Mouse (Mus musculus): ENCODE results near the gene Filip1l. TPM values are rescaled to one million over a fixed set of nuclear protein-coding genes. Genes with fewer than 3 reads are reported as not detected.

Gene Filip1l
- polyA plus RNA-seq, 1 experiment from 2014 or later: 29.0 TPM

GRCm38 (mm10) chr16:57563453-57563852 is 210.6 kb downstream of the Filip1l start:
- H3K36me3 ChIP-seq (ENCODE audit: insufficient read depth): peaks cover 5% of the 10 kb centered on the region; the same call in 1 of the 2 replicates
- no peak overlapping the region for H3K9ac ChIP-seq
- no peak overlapping the region; the same call in 1 of the 2 replicates for H3K27ac ChIP-seq (ENCODE audit: low read depth)
- TF ChIP-seq CTCF (IDR thresholded peaks at IDR 0.05; ENCODE audit: low read depth): no peak
- no peaks in the 10 kb centered on the region for H3K27me3 ChIP-seq (ENCODE audit: insufficient read depth, low read length)
- H3K4me3 ChIP-seq (ENCODE audit: low read depth, low read length): no peak overlapping the region
- no peaks in the 10 kb centered on the region for H3K4me1 ChIP-seq (ENCODE audit: insufficient read depth)
- ATAC-seq (ENCODE audit: insufficient read depth) (peak; percentile 91), DNase-seq (peak; percentile 73)
- 20% methylated on average over 3 of the region's 3 CpGs for WGBS
- no peak overlapping the region for H3K4me2 ChIP-seq
- H3K9me3 ChIP-seq (ENCODE audit: low read depth, low read length): no peaks in the 10 kb centered on the region

DNA sequence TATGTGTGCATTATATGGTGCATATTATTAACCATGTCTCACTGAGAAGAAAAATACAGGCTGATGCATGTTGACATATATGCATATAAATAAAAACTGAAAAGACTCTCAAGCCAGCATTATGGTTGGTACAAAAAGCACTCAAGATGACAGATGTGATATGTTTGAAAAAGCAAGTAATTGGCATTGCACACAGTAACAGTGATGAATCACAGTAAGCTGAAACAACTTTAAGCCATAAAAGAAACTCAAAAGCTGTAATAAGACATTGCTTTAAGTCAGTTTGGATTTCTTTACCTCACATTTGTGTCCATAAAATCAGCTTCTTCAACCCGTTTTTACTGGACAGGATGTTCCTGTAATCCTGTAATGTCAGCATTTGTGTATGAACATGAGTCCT is 211.9 kb downstream of the Filip1l start:
- no peaks in the 10 kb centered on the region for H3K4me1 ChIP-seq (ENCODE audit: insufficient read depth)
- no peak overlapping the region for H3K9ac ChIP-seq

DNA sequence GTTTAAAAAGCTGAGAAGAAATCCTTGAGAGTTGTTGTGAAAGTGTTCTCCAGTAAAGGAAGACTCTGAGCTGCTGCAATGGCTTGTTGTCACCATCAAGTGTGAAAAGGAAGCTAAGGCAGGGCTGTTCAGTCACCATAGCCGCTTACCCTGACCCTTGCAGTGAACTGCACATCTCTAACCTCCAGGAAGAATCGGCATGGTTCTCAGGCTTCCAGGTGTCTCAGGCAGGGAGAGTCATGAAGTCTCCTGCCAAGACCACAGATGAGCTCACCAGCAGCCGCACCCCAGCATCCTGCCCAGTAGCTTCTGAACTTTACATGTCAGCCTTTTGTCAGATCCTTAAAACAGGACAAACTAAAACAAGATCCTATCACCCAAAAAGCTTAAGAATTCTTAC is 213.3 kb downstream of the Filip1l start:
- H3K4me1 ChIP-seq (ENCODE audit: insufficient read depth): no peaks in the 10 kb centered on the region
- DNase-seq (no peak), ATAC-seq (ENCODE audit: insufficient read depth) (no peak)
- no peak overlapping the region for H3K4me3 ChIP-seq (ENCODE audit: low read depth, low read length)
- no peak overlapping the region for H3K27ac ChIP-seq (ENCODE audit: low read depth)
- TF ChIP-seq CTCF (IDR thresholded peaks at IDR 0.05; ENCODE audit: low read depth): no peak
- peaks cover 20% of the 10 kb centered on the region; the same call in 1 of the 2 replicates for H3K36me3 ChIP-seq (ENCODE audit: insufficient read depth)
- no peaks in the 10 kb centered on the region for H3K27me3 ChIP-seq (ENCODE audit: insufficient read depth, low read length)
- no peaks in the 10 kb centered on the region for H3K9me3 ChIP-seq (ENCODE audit: low read depth, low read length)
- H3K9ac ChIP-seq: no peak overlapping the region
- H3K4me2 ChIP-seq: no peak overlapping the region
- WGBS: 60% methylated on average over 3 of the region's 3 CpGs

More for the DNA sequence above, 211.9 kb downstream of the Filip1l start:
- Histone ChIP-seq H3K27ac (ENCODE audit: low read depth) (no peak overlapping the region), H3K4me3 (ENCODE audit: low read depth, low read length) (no peak overlapping the region), H3K36me3 (ENCODE audit: insufficient read depth) (peaks cover 7% of the 10 kb centered on the region; the same call in 1 of the 2 replicates), H3K27me3 (ENCODE audit: insufficient read depth, low read length) (no peaks in the 10 kb centered on the region), H3K9me3 (ENCODE audit: low read depth, low read length) (no peaks in the 10 kb centered on the region), H3K4me2 (no peak overlapping the region)
- WGBS: 60% methylated on average over 1 of the region's 1 CpGs
- no peak for ATAC-seq (ENCODE audit: insufficient read depth)
- no peak for TF ChIP-seq CTCF (IDR thresholded peaks at IDR 0.05; ENCODE audit: low read depth)
- no peak for DNase-seq

- H3K27ac ChIP-seq (ENCODE audit: low read depth): 0 out of 2 replicates have a peak overlapping the region, but pooled peaks have one; percentile 13
- WGBS: 46% methylated on average over 7 of the region's 7 CpGs
- no peak overlapping the region for H3K9ac ChIP-seq
- H3K4me1 ChIP-seq (ENCODE audit: insufficient read depth): no peaks in the 10 kb centered on the region
- H3K4me3 ChIP-seq (ENCODE audit: low read depth, low read length): no peak overlapping the region
- peaks cover 27% of the 10 kb centered on the region for H3K36me3 ChIP-seq (ENCODE audit: insufficient read depth)
- TF ChIP-seq CTCF (IDR thresholded peaks at IDR 0.05; ENCODE audit: low read depth): no peak
- DNase-seq (peak; percentile 51), ATAC-seq (ENCODE audit: insufficient read depth) (peak; percentile 86)
- H3K9me3 ChIP-seq (ENCODE audit: low read depth, low read length): no peaks in the 10 kb centered on the region
- no peak overlapping the region for H3K4me2 ChIP-seq
- no peaks in the 10 kb centered on the region for H3K27me3 ChIP-seq (ENCODE audit: insufficient read depth, low read length)
Observed at GRCm38 (mm10) chr16:57568648-57569404, 215.9 kb downstream of the Filip1l start.

GRCm38 (mm10) chr16:57570789-57571311 is 218.0 kb downstream of the Filip1l start:
- Histone ChIP-seq H3K4me1 (ENCODE audit: insufficient read depth) (no peaks in the 10 kb centered on the region), H3K36me3 (ENCODE audit: insufficient read depth) (peaks cover 28% of the 10 kb centered on the region), H3K27ac (ENCODE audit: low read depth) (no peak overlapping the region), H3K27me3 (ENCODE audit: insufficient read depth, low read length) (no peaks in the 10 kb centered on the region), H3K4me3 (ENCODE audit: low read depth, low read length) (no peak overlapping the region), H3K4me2 (no peak overlapping the region), H3K9me3 (ENCODE audit: low read depth, low read length) (no peaks in the 10 kb centered on the region), H3K9ac (no peak overlapping the region)
- ATAC-seq (ENCODE audit: insufficient read depth): no peak
- no peak for TF ChIP-seq CTCF (IDR thresholded peaks at IDR 0.05; ENCODE audit: low read depth)
- 88% methylated on average over 5 of the region's 5 CpGs for WGBS
- no peak for DNase-seq

GRCm38 (mm10) chr16:57573831-57574230 is 220.9 kb downstream of the Filip1l start:
- no peak for TF ChIP-seq CTCF (IDR thresholded peaks at IDR 0.05; ENCODE audit: low read depth)
- Histone ChIP-seq H3K27me3 (ENCODE audit: insufficient read depth, low read length) (no peaks in the 10 kb centered on the region), H3K36me3 (ENCODE audit: insufficient read depth) (peaks cover 31% of the 10 kb centered on the region), H3K4me1 (ENCODE audit: insufficient read depth) (no peaks in the 10 kb centered on the region), H3K4me3 (ENCODE audit: low read depth, low read length) (no peak overlapping the region), H3K4me2 (no peak overlapping the region), H3K27ac (ENCODE audit: low read depth) (no peak overlapping the region), H3K9me3 (ENCODE audit: low read depth, low read length) (no peaks in the 10 kb centered on the region), H3K9ac (no peak overlapping the region)
- ATAC-seq (ENCODE audit: insufficient read depth) (no peak), DNase-seq (no peak)
- WGBS: 54% methylated on average over 1 of the region's 1 CpGs

DNA sequence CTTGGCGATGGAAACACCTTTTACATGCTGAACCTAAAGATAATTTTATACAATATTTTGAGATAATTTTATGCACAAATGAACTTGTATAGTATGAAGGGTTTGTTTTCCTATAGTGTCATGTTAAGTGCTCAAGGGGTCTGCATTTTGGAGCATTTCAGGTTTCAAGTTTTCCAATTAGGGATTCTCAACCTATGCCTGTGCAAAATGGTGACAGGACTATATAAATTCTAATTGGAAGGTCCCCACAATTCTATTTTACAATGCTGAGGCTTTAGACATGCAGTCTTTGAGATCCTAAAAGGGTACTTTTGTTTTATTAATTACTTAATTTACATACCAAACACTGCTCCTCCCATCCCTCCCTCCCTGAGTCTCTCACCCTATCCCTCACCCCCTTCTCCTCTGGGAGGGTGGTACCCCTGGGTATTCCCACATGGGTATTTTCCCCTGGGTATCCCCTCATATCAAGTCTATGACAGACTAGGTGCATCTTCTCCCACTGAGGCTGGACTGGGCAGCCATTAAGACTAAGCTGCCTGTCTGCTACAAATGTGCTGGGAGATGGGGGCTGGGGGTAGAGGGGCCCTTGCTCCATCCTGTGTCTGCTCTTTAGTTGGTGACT is 223.0 kb downstream of the Filip1l start:
- WGBS: 82% methylated on average over 1 of the region's 1 CpGs
- Histone ChIP-seq H3K9ac (no peak overlapping the region), H3K27me3 (ENCODE audit: insufficient read depth, low read length) (no peaks in the 10 kb centered on the region), H3K9me3 (ENCODE audit: low read depth, low read length) (no peaks in the 10 kb centered on the region), H3K36me3 (ENCODE audit: insufficient read depth) (peaks cover 19% of the 10 kb centered on the region), H3K4me1 (ENCODE audit: insufficient read depth) (no peaks in the 10 kb centered on the region), H3K4me3 (ENCODE audit: low read depth, low read length) (no peak overlapping the region), H3K4me2 (no peak overlapping the region), H3K27ac (ENCODE audit: low read depth) (no peak overlapping the region)
- DNase-seq (no peak), ATAC-seq (ENCODE audit: insufficient read depth) (no peak)
- TF ChIP-seq CTCF (IDR thresholded peaks at IDR 0.05; ENCODE audit: low read depth): no peak
